Mouse (Mus musculus): ENCODE results near the gene Klra1.

DNA sequence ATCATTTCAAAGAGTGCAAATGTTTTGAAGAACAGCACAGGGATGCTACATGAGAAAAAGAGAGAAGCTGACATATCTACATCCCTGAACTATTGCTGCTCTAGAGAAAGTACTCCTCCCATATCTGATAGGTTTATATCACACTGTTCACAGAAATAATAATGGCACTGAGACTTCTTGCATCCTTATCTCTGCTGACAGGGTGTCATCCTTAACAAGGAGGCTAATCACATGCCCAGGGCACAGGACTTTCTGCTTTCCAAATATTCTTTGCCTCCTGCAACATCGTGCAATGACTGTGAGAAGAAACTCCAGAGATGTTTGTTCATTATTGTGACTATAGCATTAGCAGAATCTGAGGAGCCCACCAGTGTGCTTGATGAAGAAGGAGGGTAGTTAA, 871 bp downstream of the Klra1 start:
- TF ChIP-seq CTCF (conservative IDR thresholded peaks at IDR 0.05; ENCODE audit: insufficient read depth, insufficient read length, low read depth, low read length) (no peak), POLR2A (IDR thresholded peaks at IDR 0.05; ENCODE audit: low read depth, low read length) (no peak)
